Mouse (Mus musculus): Measurements from ENCODE around the gene Rhox3a2. TPM values are rescaled to one million over a fixed set of nuclear protein-coding genes. Genes with fewer than 3 reads are reported as not detected.
"Not testable (repeated sequence)": the region's sequence is repeated elsewhere in the genome, so short reads cannot be mapped to it uniquely, and the experiment has no call there.

Gene Rhox3a2
- not detected in 2 replicates for polyA plus RNA-seq (2011; ENCODE audit: insufficient read depth, insufficient read length, low replicate concordance, missing spikeins)

DNA sequence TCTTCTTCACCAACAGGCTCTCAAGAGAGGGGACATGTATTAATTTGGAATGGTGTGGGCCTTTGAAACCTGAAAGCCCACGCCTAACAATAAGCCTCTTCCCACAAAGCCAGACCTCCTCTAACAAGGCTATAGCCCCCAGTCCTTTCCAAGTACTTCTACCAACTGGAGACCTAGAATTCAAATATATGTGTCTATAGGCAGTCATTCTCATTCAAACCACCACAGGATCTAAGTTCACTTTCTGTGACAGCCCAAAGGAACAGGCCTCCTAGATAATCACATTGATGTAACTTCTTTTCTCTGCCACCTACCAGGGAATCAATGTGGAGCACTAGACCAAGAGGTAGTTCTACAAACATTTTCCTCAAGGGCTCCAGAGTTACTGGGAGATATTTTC is at the start of gene Rhox3a2:
Rhox3a2 (plus strand) TSS at position 301 of the 400 bp plus-strand sequence.
- no CpG with 5 or more reads among the region's 1 CpGs for WGBS

DNA sequence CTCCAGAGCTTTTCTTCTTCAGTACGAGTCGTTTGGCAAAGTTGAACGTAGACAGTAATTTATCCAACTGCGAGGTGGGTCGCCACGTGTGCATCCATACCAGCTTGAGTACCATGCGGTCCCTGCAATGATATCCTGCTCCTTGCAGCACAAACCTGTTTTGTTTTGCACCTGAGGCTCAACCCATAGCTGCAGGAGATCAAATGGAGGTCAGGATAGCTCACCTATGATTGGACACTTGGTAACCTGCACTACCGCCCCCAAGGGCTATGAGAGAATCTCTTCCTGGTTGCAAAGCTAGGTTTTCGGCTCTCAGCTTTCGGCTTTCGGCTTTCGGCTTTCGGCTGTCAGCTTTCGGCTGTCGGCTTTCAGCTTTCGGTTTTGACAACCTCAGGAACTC is 10.7 kb downstream of the Rhox3a2 start, which contains the start of gene Rhox4a2:
Rhox4a2 (plus strand) TSS at position 301 of the 400 bp plus-strand sequence.
- H3K4me3 ChIP-seq (replicated peaks; ENCODE audit: control insufficient read depth, low read depth, low read length); H3K4me1 ChIP-seq (ENCODE audit: control insufficient read depth, insufficient read depth, low read length); H3K27ac ChIP-seq (ENCODE audit: control insufficient read depth, insufficient read depth, low read depth, low read length, poor library complexity): not testable (repeated sequence)
- WGBS: 97% methylated on average over 8 of the region's 16 CpGs

More for the DNA sequence above, at the start of gene Rhox3a2:
- not testable (repeated sequence) for H3K27ac ChIP-seq (ENCODE audit: control insufficient read depth, insufficient read depth, low read depth, low read length, poor library complexity); H3K4me1 ChIP-seq (ENCODE audit: control insufficient read depth, insufficient read depth, low read length); H3K4me3 ChIP-seq (replicated peaks; ENCODE audit: control insufficient read depth, low read depth, low read length)

DNA sequence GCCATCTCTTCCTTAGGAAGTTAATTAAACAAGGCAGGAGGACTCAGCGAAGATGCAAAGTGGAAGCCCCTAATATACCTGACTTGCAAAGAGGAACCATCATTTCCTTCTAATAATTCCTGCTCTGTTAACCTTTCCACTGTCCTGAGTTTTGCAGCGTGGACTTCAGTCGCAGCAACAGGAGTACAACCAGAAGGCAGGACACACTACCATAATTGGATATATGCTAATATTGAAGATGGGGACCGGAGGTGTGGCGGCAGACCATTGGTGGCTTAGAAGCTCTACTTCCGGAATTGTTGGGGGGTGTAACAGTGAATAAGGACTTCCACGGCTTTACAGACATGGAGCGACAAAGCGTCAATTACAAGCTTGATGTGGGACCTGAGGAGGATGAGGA is 31.9 kb downstream of the Rhox3a2 start, which contains the start of gene Rhox2b:
Rhox2b (plus strand) TSS at position 301 of the 400 bp plus-strand sequence.
- H3K27ac ChIP-seq (ENCODE audit: control insufficient read depth, insufficient read depth, low read depth, low read length, poor library complexity); H3K4me1 ChIP-seq (ENCODE audit: control insufficient read depth, insufficient read depth, low read length); H3K4me3 ChIP-seq (replicated peaks; ENCODE audit: control insufficient read depth, low read depth, low read length): not testable (repeated sequence)
- no CpG with 5 or more reads among the region's 9 CpGs for WGBS

DNA sequence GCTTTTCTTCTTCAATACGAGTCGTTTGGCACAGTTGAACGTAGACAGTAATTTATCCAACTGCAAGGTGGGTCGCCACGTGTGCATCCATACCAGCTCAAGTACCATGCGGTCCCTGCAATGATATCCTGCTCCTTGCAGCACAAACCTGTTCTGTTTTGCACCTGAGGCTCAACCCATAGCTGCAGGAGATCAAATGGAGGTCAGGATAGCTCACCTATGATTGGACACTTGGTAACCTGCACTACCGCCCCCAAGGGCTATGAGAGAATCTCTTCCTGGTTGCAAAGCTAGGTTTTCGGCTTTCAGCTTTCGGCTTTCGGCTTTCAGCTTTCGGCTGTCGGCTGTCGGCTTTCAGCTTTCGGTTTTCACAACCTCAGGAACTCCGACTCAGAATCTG is 52.4 kb downstream of the Rhox3a2 start, which contains the start of gene Rhox4b:
Rhox4b (plus strand) TSS at position 301 of the 400 bp plus-strand sequence.
- 80% methylated on average over 14 of the region's 15 CpGs for WGBS
- not testable (repeated sequence) for H3K27ac ChIP-seq (ENCODE audit: control insufficient read depth, insufficient read depth, low read depth, low read length, poor library complexity); H3K4me3 ChIP-seq (replicated peaks; ENCODE audit: control insufficient read depth, low read depth, low read length)

More for the DNA sequence above, 52.4 kb downstream of the Rhox3a2 start, which contains the start of gene Rhox4b:
- not testable (repeated sequence) for H3K4me1 ChIP-seq (ENCODE audit: control insufficient read depth, insufficient read depth, low read length)

Other genes starting within 250 kb of the Rhox3a2 start
- 0.54 TPM in 1 of 2 replicates, not detected in the other for gene Akap14, start 211.2 kb upstream of the Rhox3a2 start, polyA plus RNA-seq (2011; ENCODE audit: insufficient read depth, insufficient read length, low replicate concordance, missing spikeins)
- 74.4 and 125 TPM in 2 replicates for gene Ndufa1, start 188.9 kb upstream of the Rhox3a2 start, polyA plus RNA-seq (2011; ENCODE audit: insufficient read depth, insufficient read length, low replicate concordance, missing spikeins)
- 1.3 and 3.3 TPM in 2 replicates for gene Rnf113a1, start 188.8 kb upstream of the Rhox3a2 start, polyA plus RNA-seq (2011; ENCODE audit: insufficient read depth, insufficient read length, low replicate concordance, missing spikeins)
- gene Gm9, start 169.0 kb upstream of the Rhox3a2 start, polyA plus RNA-seq (2011; ENCODE audit: insufficient read depth, insufficient read length, low replicate concordance, missing spikeins): not detected in 2 replicates
- gene Rhox1, start 157.8 kb upstream of the Rhox3a2 start, polyA plus RNA-seq (2011; ENCODE audit: insufficient read depth, insufficient read length, low replicate concordance, missing spikeins): not detected in 2 replicates
- not detected in 2 replicates for gene Rhox2a, start 135.1 kb upstream of the Rhox3a2 start, polyA plus RNA-seq (2011; ENCODE audit: insufficient read depth, insufficient read length, low replicate concordance, missing spikeins)
- not detected in 2 replicates for gene Rhox3a, start 130.1 kb upstream of the Rhox3a2 start, polyA plus RNA-seq (2011; ENCODE audit: insufficient read depth, insufficient read length, low replicate concordance, missing spikeins)
- not detected in 2 replicates for gene Rhox4a, start 114.7 kb upstream of the Rhox3a2 start, polyA plus RNA-seq (2011; ENCODE audit: insufficient read depth, insufficient read length, low replicate concordance, missing spikeins)
- gene Rhox4a2, start 10.8 kb downstream of the Rhox3a2 start, polyA plus RNA-seq (2011; ENCODE audit: insufficient read depth, insufficient read length, low replicate concordance, missing spikeins): not detected in 2 replicates
- not detected in 2 replicates for gene Rhox2b, start 32.0 kb downstream of the Rhox3a2 start, polyA plus RNA-seq (2011; ENCODE audit: insufficient read depth, insufficient read length, low replicate concordance, missing spikeins)
- not detected in 2 replicates for gene Rhox4b, start 52.5 kb downstream of the Rhox3a2 start, polyA plus RNA-seq (2011; ENCODE audit: insufficient read depth, insufficient read length, low replicate concordance, missing spikeins)
- gene Rhox2c, start 73.7 kb downstream of the Rhox3a2 start, polyA plus RNA-seq (2011; ENCODE audit: insufficient read depth, insufficient read length, low replicate concordance, missing spikeins): not detected in 2 replicates
- not detected in 2 replicates for gene Rhox3c, start 78.6 kb downstream of the Rhox3a2 start, polyA plus RNA-seq (2011; ENCODE audit: insufficient read depth, insufficient read length, low replicate concordance, missing spikeins)
- gene Rhox4c, start 100.3 kb downstream of the Rhox3a2 start, polyA plus RNA-seq (2011; ENCODE audit: insufficient read depth, insufficient read length, low replicate concordance, missing spikeins): not detected in 2 replicates
- not detected in 2 replicates for gene Rhox2d, start 113.4 kb downstream of the Rhox3a2 start, polyA plus RNA-seq (2011; ENCODE audit: insufficient read depth, insufficient read length, low replicate concordance, missing spikeins)
- not detected in 2 replicates for gene Rhox4d, start 134.3 kb downstream of the Rhox3a2 start, polyA plus RNA-seq (2011; ENCODE audit: insufficient read depth, insufficient read length, low replicate concordance, missing spikeins)
- gene Rhox2e, start 150.4 kb downstream of the Rhox3a2 start, polyA plus RNA-seq (2011; ENCODE audit: insufficient read depth, insufficient read length, low replicate concordance, missing spikeins): not detected in 2 replicates
- not detected in 2 replicates for gene Rhox3e, start 162.0 kb downstream of the Rhox3a2 start, polyA plus RNA-seq (2011; ENCODE audit: insufficient read depth, insufficient read length, low replicate concordance, missing spikeins)
- gene Rhox4e, start 177.4 kb downstream of the Rhox3a2 start, polyA plus RNA-seq (2011; ENCODE audit: insufficient read depth, insufficient read length, low replicate concordance, missing spikeins): not detected in 2 replicates
- not detected in 2 replicates for gene Rhox2f, start 191.4 kb downstream of the Rhox3a2 start, polyA plus RNA-seq (2011; ENCODE audit: insufficient read depth, insufficient read length, low replicate concordance, missing spikeins)
- gene Rhox3f, start 201.0 kb downstream of the Rhox3a2 start, polyA plus RNA-seq (2011; ENCODE audit: insufficient read depth, insufficient read length, low replicate concordance, missing spikeins): not detected in 2 replicates
- gene Rhox4f, start 227.7 kb downstream of the Rhox3a2 start, polyA plus RNA-seq (2011; ENCODE audit: insufficient read depth, insufficient read length, low replicate concordance, missing spikeins): not detected in 2 replicates
- gene Rhox3g, start 248.6 kb downstream of the Rhox3a2 start, polyA plus RNA-seq (2011; ENCODE audit: insufficient read depth, insufficient read length, low replicate concordance, missing spikeins): not detected in 2 replicates